Mouse (Mus musculus) spleen, postnatal 36 days (tissue): Measurements from ENCODE around the gene Frat1.
"Not testable (repeated sequence)": the region's sequence is repeated elsewhere in the genome, so short reads cannot be mapped to it uniquely, and the experiment has no call there.

Source experiments
- DNase-seq, 2 experiments: peaks; one replicate each; pipeline ENCODE4 v3.0.0; 2022; ENCODE audit warnings: low spot score in 2 of 2, mixed read lengths in 1 of 2

Gene Frat1

DNA sequence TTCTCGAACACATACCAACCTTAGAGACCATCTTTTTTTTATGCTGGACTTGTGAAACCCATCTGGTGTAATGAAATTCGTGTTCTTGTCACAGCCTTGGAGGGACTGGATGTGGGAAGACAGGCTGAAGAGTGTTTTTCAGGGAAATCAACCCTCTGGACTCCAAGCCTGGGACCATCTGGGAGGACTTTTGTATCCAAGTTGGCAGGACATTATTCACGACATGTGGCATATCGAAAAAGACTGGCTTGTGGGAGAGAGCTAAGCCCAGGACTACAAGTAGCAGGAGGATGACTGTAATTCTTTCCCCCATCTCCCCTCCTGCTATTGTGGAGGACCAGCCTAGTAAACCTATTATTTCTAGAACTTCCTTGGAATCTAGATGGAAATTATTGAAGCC lies 12.4 kb downstream of the Frat1 start:
- DNase-seq: no peak

DNA sequence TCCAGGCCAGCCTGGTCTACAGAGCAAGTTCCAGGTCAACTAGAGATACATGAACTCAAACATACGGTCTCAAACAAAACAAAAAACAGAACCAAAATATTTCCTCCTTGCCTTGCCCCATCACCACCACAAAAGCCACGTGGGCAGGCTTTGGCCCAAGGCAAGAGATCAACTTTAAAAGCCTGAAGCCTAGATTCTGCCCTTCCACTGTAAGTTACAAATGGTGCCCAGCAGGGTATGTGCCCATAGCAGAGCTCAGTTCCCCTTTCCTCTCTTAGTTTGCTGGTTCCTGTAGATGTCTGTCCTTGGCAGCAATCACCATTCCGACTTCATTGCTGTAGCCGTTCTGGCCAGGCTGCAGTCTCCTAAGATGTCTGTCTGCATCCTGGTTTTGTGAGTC lies 12.9 kb downstream of the Frat1 start:
- no peak for DNase-seq

DNA sequence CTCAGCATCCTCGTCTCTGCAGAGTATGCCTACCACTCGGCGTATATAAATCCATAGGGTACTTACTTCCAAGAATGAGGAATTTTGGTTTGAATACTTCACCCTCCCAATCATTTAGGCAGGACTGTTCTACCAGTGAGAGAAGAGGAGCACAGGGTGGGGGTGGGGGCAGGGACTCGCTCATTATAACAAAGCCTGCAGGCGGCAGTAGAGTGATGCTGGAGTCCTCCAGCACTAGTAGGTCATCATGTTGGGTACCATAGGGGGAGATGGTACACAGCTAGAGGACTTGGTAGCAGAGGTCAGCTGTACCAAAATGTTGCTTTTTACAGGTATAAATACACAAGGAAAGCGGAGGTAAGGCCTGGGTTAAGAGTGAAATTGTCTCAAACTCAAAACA lies 14.6 kb downstream of the Frat1 start:
- no peak for DNase-seq

DNA sequence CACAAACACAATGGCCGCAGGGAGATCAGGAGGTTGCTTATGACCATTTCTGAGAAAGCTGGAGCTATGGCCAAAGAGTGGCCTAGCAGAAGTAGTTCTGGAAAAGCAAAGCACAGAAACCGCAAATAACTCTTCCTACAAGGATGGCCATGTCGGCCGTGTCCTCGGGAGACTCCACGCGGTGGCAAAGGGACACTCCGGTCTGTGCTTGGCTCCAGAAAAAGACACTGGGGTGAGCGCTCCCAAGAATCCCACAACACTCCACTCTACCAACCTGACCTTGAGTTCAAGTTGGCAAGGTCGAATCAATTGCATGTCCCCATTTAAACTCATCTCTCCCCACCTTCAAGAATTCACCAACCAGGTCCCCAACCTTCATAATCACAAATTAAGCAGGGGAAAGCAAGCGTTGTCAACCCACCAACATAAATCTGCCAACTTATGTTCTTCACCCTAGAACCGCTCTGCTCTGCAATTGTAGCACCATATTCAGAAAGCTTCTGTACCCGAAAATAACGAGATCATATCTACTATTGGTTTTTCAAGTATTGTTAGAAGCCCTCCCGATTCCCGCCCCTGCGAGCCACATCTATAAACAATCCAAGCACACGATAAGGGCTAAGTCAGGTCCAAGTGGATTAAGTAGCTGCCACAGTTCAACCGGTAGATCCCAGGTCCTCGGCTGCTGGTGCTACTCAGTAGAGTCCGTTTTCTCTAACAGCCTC lies 16.8 kb downstream of the Frat1 start:
- DNase-seq: no peak

DNA sequence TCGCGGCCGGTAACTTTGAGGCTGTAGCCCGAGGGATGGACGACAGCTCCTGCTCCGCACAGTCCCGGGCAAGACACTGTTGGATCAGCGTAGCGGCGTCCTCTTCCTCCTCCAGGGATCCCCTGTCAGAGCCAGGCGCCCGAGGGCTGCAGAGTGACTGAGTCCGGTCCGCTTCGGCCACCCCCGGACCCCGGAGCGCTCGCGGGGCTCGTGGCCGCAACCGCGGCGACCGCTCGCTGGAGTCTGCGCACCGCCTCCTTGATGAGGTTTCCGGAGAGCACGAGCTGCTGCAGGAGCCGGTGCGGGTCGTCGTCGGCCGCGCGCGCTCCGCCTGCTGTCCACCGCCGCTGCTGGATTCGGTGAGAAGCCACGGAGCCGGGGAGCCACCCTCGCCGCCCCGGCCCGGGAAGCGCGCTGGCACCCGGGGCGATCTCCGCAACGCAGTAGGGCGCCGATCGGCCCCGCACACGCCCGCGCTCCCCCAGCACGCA lies 17.4 kb downstream of the Frat1 start:
- peak; percentile 33 to 36 for DNase-seq

- DNase-seq: peak; percentile 56 to 61
Observed at GRCm38 (mm10) chr19:41847614-41847991, 17.8 kb downstream of the Frat1 start.

DNA sequence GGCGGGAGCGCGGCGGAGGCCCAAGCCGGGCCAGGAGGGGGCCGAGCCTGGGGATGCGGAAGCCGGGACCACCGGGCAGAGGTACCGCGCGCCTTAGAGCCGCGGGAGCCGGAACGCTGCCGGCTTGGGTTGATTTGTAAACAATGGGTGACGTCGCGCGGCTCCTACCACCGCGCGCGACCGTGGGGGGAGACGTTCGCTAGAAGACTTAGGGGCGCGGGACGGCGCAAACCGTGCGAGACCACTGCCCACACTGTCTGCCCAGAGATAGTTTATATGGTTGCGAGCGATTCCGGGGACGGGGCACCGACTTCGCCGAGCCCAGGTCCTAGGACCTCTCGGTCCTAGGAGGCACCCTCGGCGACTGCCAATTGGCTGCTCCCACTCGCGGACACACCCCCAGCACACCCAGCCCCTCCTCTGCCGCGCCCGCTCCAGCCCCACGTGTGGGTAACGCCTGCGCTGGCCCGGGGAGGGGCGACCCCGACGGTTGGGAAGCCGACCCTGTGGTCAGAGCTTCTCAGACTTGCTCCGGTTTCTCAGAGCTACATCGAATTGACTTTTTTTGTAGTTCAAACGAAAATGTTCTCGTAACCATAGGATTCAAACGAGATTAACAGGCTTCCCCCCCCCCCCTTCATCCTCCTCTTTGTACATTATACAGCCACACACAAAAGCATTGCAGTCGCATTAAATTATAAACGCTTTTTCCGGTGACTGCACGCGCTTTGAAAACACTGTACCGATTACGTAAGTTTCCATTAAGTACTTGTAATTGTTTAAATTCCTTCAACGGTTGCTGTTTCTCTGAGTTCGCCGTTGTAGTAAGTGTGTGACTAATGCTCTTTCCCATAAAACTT lies 18.5 kb downstream of the Frat1 start, which contains the start of gene Frat2:
Frat2 (minus strand) TSS at position 141 of the 860 bp plus-strand sequence.
- peak; percentile 88 to 89 for DNase-seq

GRCm38 (mm10) chr19:41850021-41850718 lies 20.4 kb downstream of the Frat1 start:
- DNase-seq: no peak

GRCm38 (mm10) chr19:41850719-41851543 lies 21.2 kb downstream of the Frat1 start:
- DNase-seq: no peak

DNA sequence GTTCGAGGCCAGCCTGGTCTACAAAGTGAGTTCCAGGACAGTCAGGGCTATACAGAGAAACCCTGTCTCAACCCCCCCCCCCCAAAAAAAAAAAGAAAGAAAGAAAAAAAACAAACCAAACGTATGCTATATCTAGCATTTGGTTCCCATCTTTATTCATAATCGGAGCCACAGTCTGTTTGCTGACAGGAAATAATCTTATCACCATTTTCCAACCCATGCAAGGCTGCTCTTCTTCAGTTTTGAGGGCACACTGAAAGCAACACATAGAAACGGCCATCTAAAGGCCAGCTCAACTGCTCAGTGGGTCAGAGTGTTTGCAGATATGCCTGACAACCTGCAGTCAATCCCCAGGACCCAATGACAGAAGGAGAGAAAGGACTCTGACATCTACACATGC lies 22.7 kb downstream of the Frat1 start:
- no peak for DNase-seq

- no peak for DNase-seq
Observed at GRCm38 (mm10) chr19:41857086-41857762, 27.5 kb downstream of the Frat1 start.

DNA sequence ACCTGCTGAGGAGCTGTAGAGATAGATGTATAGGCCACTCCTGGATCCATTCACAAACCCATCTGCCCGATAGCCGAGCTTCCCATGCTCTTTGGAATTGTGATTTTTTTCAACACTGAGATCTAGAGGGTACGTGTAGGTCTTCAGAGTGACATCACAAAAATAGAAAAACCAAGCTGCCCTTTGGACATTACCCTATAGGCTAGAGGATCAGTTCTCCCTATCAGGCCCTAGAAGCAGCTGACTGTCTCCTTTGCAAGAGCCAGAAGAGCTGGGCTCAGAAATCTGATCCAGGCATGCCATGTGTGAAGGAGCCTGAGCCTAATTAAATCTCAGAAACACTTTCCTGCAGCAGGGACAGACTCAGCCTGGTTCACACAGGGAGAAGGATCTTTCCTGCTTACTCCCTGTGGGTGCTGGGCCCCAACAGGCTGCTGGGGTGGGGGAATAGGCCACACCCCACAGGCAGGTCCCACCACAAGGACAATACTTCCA lies 28.1 kb downstream of the Frat1 start:
- DNase-seq: no peak

DNA sequence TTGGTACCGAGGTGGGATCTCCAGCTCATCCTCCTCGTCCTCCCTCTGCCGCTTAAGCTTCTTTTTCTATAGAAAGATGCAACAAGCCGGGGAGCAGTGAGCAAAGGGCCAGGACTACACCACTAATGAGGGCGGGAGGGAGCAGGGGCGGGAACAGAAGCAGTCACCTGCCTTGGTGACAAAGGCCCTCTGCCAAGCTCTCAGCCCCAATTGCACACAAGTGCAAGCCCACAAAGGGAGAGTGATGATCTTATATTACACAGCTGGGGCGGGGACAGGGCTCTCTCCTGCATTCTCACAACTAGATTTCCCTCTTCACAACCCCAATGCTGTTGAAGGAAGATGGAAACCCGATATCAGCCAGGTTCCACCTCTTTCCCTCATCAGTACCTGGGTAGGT lies 36.9 kb downstream of the Frat1 start:
- DNase-seq: no peak

DNA sequence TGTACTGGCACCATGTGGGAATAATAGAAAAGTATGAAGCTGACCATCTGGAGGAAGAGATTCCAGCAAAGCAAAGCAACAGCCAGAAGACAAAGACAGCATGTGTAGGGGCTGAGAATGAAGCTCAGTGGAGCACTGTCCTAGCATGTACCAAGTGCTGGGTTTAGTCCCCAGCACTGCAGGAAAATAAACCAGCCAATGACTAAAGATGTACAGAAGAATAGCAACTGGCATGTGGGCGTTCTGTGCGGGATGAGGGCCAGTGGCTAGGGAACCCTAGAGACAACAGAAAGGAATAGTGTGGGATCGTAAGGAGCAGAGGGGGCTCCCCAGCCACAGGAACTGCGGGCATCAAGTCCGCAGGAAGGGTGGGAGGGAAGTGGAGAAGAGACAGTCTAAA lies 39.5 kb downstream of the Frat1 start:
- no peak for DNase-seq

DNA sequence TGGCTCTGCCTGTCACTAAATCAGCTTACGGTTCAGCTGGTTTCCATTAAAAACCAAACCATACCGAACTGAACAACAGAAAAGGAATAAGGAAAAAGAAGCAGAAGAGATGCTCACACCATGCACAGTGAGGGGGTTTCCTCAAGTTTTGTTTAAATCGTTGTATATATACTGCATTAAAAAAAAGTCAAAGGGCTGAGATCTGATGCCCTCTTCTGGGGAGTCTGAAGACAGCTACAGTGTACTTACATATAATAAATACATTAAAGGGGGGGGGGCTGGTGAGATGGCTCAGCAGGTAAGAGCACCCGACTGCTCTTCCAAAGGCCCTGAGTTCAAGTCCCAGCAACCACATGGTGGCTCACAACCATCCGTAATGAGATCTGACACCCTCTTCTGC lies 40.2 kb downstream of the Frat1 start:
- not testable (repeated sequence) for DNase-seq

- no peak for DNase-seq
Observed at GRCm38 (mm10) chr19:41872285-41872684, 42.5 kb downstream of the Frat1 start.

DNA sequence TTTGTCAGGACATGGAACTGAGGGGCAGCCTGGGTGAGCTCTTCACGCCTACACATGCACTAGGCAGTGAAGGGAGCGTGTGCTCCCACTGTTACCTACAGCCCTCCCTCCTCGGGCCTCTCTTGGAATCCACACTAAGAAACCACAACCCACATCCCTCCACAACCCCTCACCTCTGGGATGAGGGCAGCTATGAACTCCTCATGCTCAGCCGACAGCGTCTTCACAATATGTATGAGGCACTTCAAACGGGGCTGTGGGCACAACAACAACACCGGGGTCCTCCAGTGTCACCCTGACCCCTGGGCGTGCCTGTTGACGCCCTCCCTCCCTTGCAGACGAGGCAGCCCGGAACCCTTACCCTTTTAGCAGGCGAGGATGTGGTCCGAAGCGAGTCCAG lies 44.6 kb downstream of the Frat1 start:
- peak in 1 of 2 experiments; percentile 6 for DNase-seq

- no peak for DNase-seq
Observed at GRCm38 (mm10) chr19:41881842-41882241, 52.1 kb downstream of the Frat1 start.
